Mouse (Mus musculus): ENCODE data around the gene Baiap2l1. TPM values are rescaled to one million over a fixed set of nuclear protein-coding genes. Genes with fewer than 3 reads are reported as not detected.

Baiap2l1 gene
- polyA plus RNA-seq, 1 experiment from 2014 or later, result 25.3 TPM

DNA sequence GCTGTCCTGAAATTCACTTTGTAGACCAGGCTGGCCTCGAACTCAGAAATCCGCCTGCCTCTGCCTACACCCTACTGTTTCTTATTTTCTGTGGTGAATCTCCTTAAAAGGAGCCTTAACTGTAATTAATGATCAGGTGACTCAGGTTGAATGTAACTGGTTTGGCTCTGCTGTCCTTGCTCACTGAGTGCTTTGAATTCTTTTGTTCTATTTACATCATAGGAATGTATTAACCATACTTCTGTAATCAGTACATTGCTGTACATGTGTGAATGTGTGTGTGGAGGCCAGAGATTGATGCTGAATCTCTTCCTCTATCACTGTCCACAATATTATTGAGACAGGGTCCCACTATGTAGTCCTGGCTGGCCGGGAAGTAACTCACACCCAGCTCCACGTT is 49.0 kb downstream of the Baiap2l1 start:
- Histone ChIP-seq H3K4me3 (ENCODE audit: low read depth, low read length) (no peak overlapping the region), H3K27me3 (ENCODE audit: control insufficient read depth, insufficient read depth, low read length) (no peaks in the 10 kb centered on the region), H3K9me3 (ENCODE audit: control insufficient read depth, low read length) (no peaks in the 10 kb centered on the region), H3K4me1 (replicated peaks; ENCODE audit: control insufficient read depth, insufficient read depth) (0 out of 2 replicates have a peak, but pooled peaks cover 3% of the 10 kb centered on the region), H3K27ac (replicated peaks) (no peak overlapping the region), H3K9ac (ENCODE audit: low read length) (no peak overlapping the region), H3K36me3 (ENCODE audit: control insufficient read depth, insufficient read depth, low read length) (no peaks in the 10 kb centered on the region), H3K4me2 (replicated peaks; ENCODE audit: low read depth) (no peak overlapping the region)
- DNase-seq (ENCODE audit: low spot score), result no peak
- 78% methylated on average over 4 of the region's 4 CpGs for WGBS
- no peak for ATAC-seq (ENCODE audit: low FRiP score, low TSS enrichment)
- no peak for TF ChIP-seq EP300 (optimal IDR thresholded peaks at IDR 0.05)
- no peak for TF ChIP-seq CTCF (IDR thresholded peaks at IDR 0.05; ENCODE audit: low read depth)

DNA sequence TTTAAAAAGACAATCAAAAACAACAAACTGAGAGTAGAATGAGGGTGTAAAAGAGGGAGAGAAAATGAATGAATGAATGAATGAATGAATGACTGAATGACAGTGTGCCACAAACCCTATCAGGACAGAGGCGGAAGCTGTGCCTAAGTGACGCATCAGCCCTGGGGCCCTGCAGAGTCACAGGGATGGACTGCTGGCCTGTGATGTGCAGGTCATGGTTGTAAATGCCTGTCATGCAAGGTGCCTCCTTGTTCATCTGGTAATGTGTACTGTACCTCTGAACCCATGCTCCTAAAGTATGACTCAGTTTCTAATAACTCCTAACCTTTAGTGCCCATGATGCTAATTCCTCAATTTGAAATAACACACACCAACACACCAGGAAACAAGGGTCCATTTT is 54.8 kb downstream of the Baiap2l1 start:
- Histone ChIP-seq H3K9ac (ENCODE audit: low read length) (no peak overlapping the region), H3K4me3 (ENCODE audit: low read depth, low read length) (no peak overlapping the region), H3K36me3 (ENCODE audit: control insufficient read depth, insufficient read depth, low read length) (no peaks in the 10 kb centered on the region), H3K27ac (replicated peaks) (no peak overlapping the region), H3K4me1 (replicated peaks; ENCODE audit: control insufficient read depth, insufficient read depth) (no peaks in the 10 kb centered on the region), H3K4me2 (replicated peaks; ENCODE audit: low read depth) (no peak overlapping the region), H3K9me3 (ENCODE audit: control insufficient read depth, low read length) (no peaks in the 10 kb centered on the region), H3K27me3 (ENCODE audit: control insufficient read depth, insufficient read depth, low read length) (no peaks in the 10 kb centered on the region)
- no peak for ATAC-seq (ENCODE audit: low FRiP score, low TSS enrichment)
- DNase-seq (ENCODE audit: low spot score), result no peak
- 88% methylated on average over 2 of the region's 2 CpGs for WGBS
- TF ChIP-seq CTCF (IDR thresholded peaks at IDR 0.05; ENCODE audit: low read depth) (no peak), EP300 (optimal IDR thresholded peaks at IDR 0.05) (no peak)

GRCm38 (mm10) chr5:144296090-144296604 is 61.8 kb downstream of the Baiap2l1 start:
- peak overlapping the region; percentile 19; the same call in 1 of the 2 replicates for H3K27ac ChIP-seq (replicated peaks)
- no peaks in the 10 kb centered on the region for H3K4me1 ChIP-seq (replicated peaks; ENCODE audit: control insufficient read depth, insufficient read depth)
- H3K36me3 ChIP-seq (ENCODE audit: control insufficient read depth, insufficient read depth, low read length), result no peaks in the 10 kb centered on the region
- 61% methylated on average over 7 of the region's 7 CpGs for WGBS
- DNase-seq (ENCODE audit: low spot score) (peak; percentile 77), ATAC-seq (ENCODE audit: low FRiP score, low TSS enrichment) (peak; percentile 84)
- TF ChIP-seq EP300 (optimal IDR thresholded peaks at IDR 0.05), result no peak
- no peak for TF ChIP-seq CTCF (IDR thresholded peaks at IDR 0.05; ENCODE audit: low read depth)
- no peak overlapping the region for H3K4me3 ChIP-seq (ENCODE audit: low read depth, low read length)
- no peaks in the 10 kb centered on the region for H3K27me3 ChIP-seq (ENCODE audit: control insufficient read depth, insufficient read depth, low read length)
- H3K9me3 ChIP-seq (ENCODE audit: control insufficient read depth, low read length), result no peaks in the 10 kb centered on the region
- H3K9ac ChIP-seq (ENCODE audit: low read length), result no peak overlapping the region
- H3K4me2 ChIP-seq (replicated peaks; ENCODE audit: low read depth), result no peak overlapping the region

DNA sequence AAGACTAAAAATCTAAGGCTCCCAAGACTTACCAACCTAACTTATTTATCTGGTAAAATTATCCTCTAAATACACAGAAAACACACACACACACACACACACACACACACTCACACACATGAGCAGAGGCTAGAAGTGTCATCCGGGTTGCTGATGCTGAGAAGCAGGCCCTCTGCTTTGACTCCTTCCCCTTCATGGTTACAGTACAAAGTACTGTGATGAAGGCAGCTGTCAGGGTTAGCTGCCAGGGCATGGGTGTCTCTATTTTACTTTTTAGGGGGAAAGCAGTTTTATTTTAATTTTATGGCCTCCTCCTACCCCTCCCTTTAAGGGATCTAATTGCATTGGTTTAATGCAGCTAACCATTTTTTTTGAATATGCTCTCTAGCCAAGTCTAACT is 62.6 kb downstream of the Baiap2l1 start:
- ATAC-seq (ENCODE audit: low FRiP score, low TSS enrichment), result no peak
- 71% methylated on average over 1 of the region's 1 CpGs for WGBS
- H3K27ac ChIP-seq (replicated peaks), result peak overlapping the region; percentile 18; the same call in 1 of the 2 replicates

GRCm38 (mm10) chr5:144294908-144295307 is 63.0 kb downstream of the Baiap2l1 start:
- no peaks in the 10 kb centered on the region for H3K27me3 ChIP-seq (ENCODE audit: control insufficient read depth, insufficient read depth, low read length)
- 0 out of 2 replicates have a peak overlapping the region, but pooled peaks have one; percentile 36 for H3K27ac ChIP-seq (replicated peaks)
- no peak for TF ChIP-seq CTCF (IDR thresholded peaks at IDR 0.05; ENCODE audit: low read depth)
- no peak for TF ChIP-seq EP300 (optimal IDR thresholded peaks at IDR 0.05)
- no peak overlapping the region for H3K4me3 ChIP-seq (ENCODE audit: low read depth, low read length)
- H3K4me1 ChIP-seq (replicated peaks; ENCODE audit: control insufficient read depth, insufficient read depth), result no peaks in the 10 kb centered on the region
- no peak overlapping the region for H3K4me2 ChIP-seq (replicated peaks; ENCODE audit: low read depth)
- H3K9me3 ChIP-seq (ENCODE audit: control insufficient read depth, low read length), result no peaks in the 10 kb centered on the region
- H3K9ac ChIP-seq (ENCODE audit: low read length), result no peak overlapping the region
- DNase-seq (ENCODE audit: low spot score) (no peak), ATAC-seq (ENCODE audit: low FRiP score, low TSS enrichment) (no peak)
- no peaks in the 10 kb centered on the region for H3K36me3 ChIP-seq (ENCODE audit: control insufficient read depth, insufficient read depth, low read length)
- 59% methylated on average over 7 of the region's 7 CpGs for WGBS

More for the DNA sequence above, 62.6 kb downstream of the Baiap2l1 start:
- Histone ChIP-seq H3K27me3 (ENCODE audit: control insufficient read depth, insufficient read depth, low read length) (no peaks in the 10 kb centered on the region), H3K4me3 (ENCODE audit: low read depth, low read length) (no peak overlapping the region), H3K9me3 (ENCODE audit: control insufficient read depth, low read length) (no peaks in the 10 kb centered on the region), H3K9ac (ENCODE audit: low read length) (no peak overlapping the region), H3K4me1 (replicated peaks; ENCODE audit: control insufficient read depth, insufficient read depth) (no peaks in the 10 kb centered on the region), H3K4me2 (replicated peaks; ENCODE audit: low read depth) (no peak overlapping the region), H3K36me3 (ENCODE audit: control insufficient read depth, insufficient read depth, low read length) (no peaks in the 10 kb centered on the region)
- TF ChIP-seq CTCF (IDR thresholded peaks at IDR 0.05; ENCODE audit: low read depth), result no peak
- no peak for TF ChIP-seq EP300 (optimal IDR thresholded peaks at IDR 0.05)
- DNase-seq (ENCODE audit: low spot score), result no peak

- peak; percentile 84 for ATAC-seq (ENCODE audit: low FRiP score, low TSS enrichment)
- no peaks in the 10 kb centered on the region for H3K4me1 ChIP-seq (replicated peaks; ENCODE audit: control insufficient read depth, insufficient read depth)
- H3K9ac ChIP-seq (ENCODE audit: low read length), result no peak overlapping the region
- H3K4me2 ChIP-seq (replicated peaks; ENCODE audit: low read depth), result no peak overlapping the region
- no peak overlapping the region for H3K4me3 ChIP-seq (ENCODE audit: low read depth, low read length)
- H3K9me3 ChIP-seq (ENCODE audit: control insufficient read depth, low read length), result no peaks in the 10 kb centered on the region
- no peaks in the 10 kb centered on the region for H3K36me3 ChIP-seq (ENCODE audit: control insufficient read depth, insufficient read depth, low read length)
- 55% methylated on average over 4 of the region's 4 CpGs for WGBS
- no peak for DNase-seq (ENCODE audit: low spot score)
- no peaks in the 10 kb centered on the region for H3K27me3 ChIP-seq (ENCODE audit: control insufficient read depth, insufficient read depth, low read length)
- TF ChIP-seq CTCF (IDR thresholded peaks at IDR 0.05; ENCODE audit: low read depth) (no peak), EP300 (optimal IDR thresholded peaks at IDR 0.05) (no peak)
- H3K27ac ChIP-seq (replicated peaks), result peak overlapping the region; percentile 82
These were observed 68.0 kb downstream of the Baiap2l1 start for GRCm38 (mm10) chr5:144289769-144290440.
